Comparison of ENCODE assay signal across 8 mouse cellular contexts in genomic region chr19:32758793-32759161, GRCm38 (mm10). TPM values are rescaled to one million over a fixed set of nuclear protein-coding genes. Genes with fewer than 3 reads are reported as not detected.
A peak's percentile ranks its signal among the peaks of the same experiment; 100 is the strongest.
DNase-seq lines count a peak whose midpoint lies in the region; ATAC-seq and TF ChIP-seq lines count a peak whose summit lies in the region.

No protein-coding gene starts in this region.

- peaks cover 28% of the 10 kb centered on the region for H3K4me1 ChIP-seq in kidney, embryonic 16.5 days (ENCODE audit: insufficient read depth, low read length)
- H3K4me1 ChIP-seq in bone marrow, adult 2 months (ENCODE audit: control insufficient read depth, insufficient read depth, low read length): no peaks in the 10 kb centered on the region
- H3K4me1 ChIP-seq in hindbrain, embryonic 14.5 days (replicated peaks; ENCODE audit: control insufficient read depth, insufficient read depth, low read length): peaks cover 39% of the 10 kb centered on the region
- H3K4me1 ChIP-seq in midbrain, embryonic 16.5 days (ENCODE audit: control insufficient read depth, insufficient read depth, low read length): peaks cover 31% of the 10 kb centered on the region

- WGBS in kidney, embryonic 16.5 days: under 1% methylated on average over 11 of the region's 11 CpGs
- under 1% methylated on average over 11 of the region's 11 CpGs for WGBS in bone marrow, adult 2 months
- WGBS in hindbrain, embryonic 14.5 days: under 1% methylated on average over 11 of the region's 11 CpGs
- WGBS in midbrain, embryonic 16.5 days: under 1% methylated on average over 11 of the region's 11 CpGs

- H3K9ac ChIP-seq in kidney, embryonic 16.5 days (replicated peaks; ENCODE audit: low read length): peak overlapping the region; percentile 99
- H3K9ac ChIP-seq in hindbrain, embryonic 14.5 days: peak overlapping the region; percentile 97
- H3K9ac ChIP-seq in midbrain, embryonic 16.5 days (ENCODE audit: low read depth, low read length): peak overlapping the region; percentile 98

- H3K9me3 ChIP-seq in kidney, embryonic 16.5 days (ENCODE audit: low read length): no peaks in the 10 kb centered on the region
- H3K9me3 ChIP-seq in hindbrain, embryonic 14.5 days (ENCODE audit: control insufficient read depth, low read length): no peaks in the 10 kb centered on the region
- H3K9me3 ChIP-seq in midbrain, embryonic 16.5 days (replicated peaks; ENCODE audit: control insufficient read depth, low read length, poor library complexity, severe bottlenecking): no peaks in the 10 kb centered on the region

- no peak for TF ChIP-seq POLR2A in bone marrow, adult 2 months (IDR thresholded peaks at IDR 0.05; ENCODE audit: borderline replicate concordance, control insufficient read depth, low read depth, low read length)

- no peaks in the 10 kb centered on the region for H3K27me3 ChIP-seq in kidney, embryonic 16.5 days (ENCODE audit: insufficient read depth, low read length)
- H3K27me3 ChIP-seq in hindbrain, embryonic 14.5 days (ENCODE audit: control insufficient read depth, insufficient read depth, low read length): no peaks in the 10 kb centered on the region
- H3K27me3 ChIP-seq in midbrain, embryonic 16.5 days (ENCODE audit: control insufficient read depth, insufficient read depth, low read depth, low read length): no peaks in the 10 kb centered on the region

- DNase-seq in kidney, postnatal 10 days: no peak
- no peak for DNase-seq in hindbrain, embryonic 14.5 days (ENCODE audit: low spot score)
- no peak for DNase-seq in left cerebral cortex, postnatal 10 days (ENCODE audit: extremely low spot score in 1 of 2, low spot score in 2 of 2)
- no peak for DNase-seq in layer of hippocampus, adult 8-10 months (ENCODE audit: low spot score in 2 of 2)
- no peak for DNase-seq in thymus, postnatal 36 days

- intact Hi-C loops in left cerebral cortex, postnatal 10 days (cut with DNase I): loop anchor here (5.0 to 10.0 kb wide), 3 partner anchors 199 to 606 kb away; no protein-coding TSS in a partner anchor

- no peaks in the 10 kb centered on the region for H3K36me3 ChIP-seq in kidney, embryonic 16.5 days (ENCODE audit: insufficient read depth, low read length)
- H3K36me3 ChIP-seq in hindbrain, embryonic 14.5 days (replicated peaks; ENCODE audit: control insufficient read depth, insufficient read depth): no peaks in the 10 kb centered on the region
- H3K36me3 ChIP-seq in midbrain, embryonic 16.5 days (ENCODE audit: control insufficient read depth, insufficient read depth, low read length): no peaks in the 10 kb centered on the region

- TF ChIP-seq CTCF in bone marrow, adult 2 months (IDR thresholded peaks at IDR 0.05; ENCODE audit: control insufficient read depth, insufficient read depth, low read length): no peak

- H3K4me2 ChIP-seq in kidney, embryonic 16.5 days (replicated peaks; ENCODE audit: low read depth, low read length): peak overlapping the region; percentile 85
- H3K4me2 ChIP-seq in hindbrain, embryonic 14.5 days (replicated peaks): peak overlapping the region; percentile 99
- peak overlapping the region; percentile 63 for H3K4me2 ChIP-seq in midbrain, embryonic 16.5 days (ENCODE audit: low read length)

- peak overlapping the region; percentile 100; the same call in 1 of the 2 replicates for H3K27ac ChIP-seq in kidney, embryonic 16.5 days (ENCODE audit: low read length)
- H3K27ac ChIP-seq in bone marrow, adult 2 months (ENCODE audit: control insufficient read depth, insufficient read depth, low read depth, low read length, poor library complexity): no peak overlapping the region
- H3K27ac ChIP-seq in hindbrain, embryonic 14.5 days: peak overlapping the region; percentile 98
- H3K27ac ChIP-seq in midbrain, embryonic 16.5 days (ENCODE audit: low read length): peak overlapping the region; percentile 99

- ATAC-seq in kidney, embryonic 16.5 days (ENCODE audit: low FRiP score, low TSS enrichment): no peak
- ATAC-seq in hindbrain, embryonic 14.5 days (ENCODE audit: low FRiP score): no peak
- ATAC-seq in midbrain, embryonic 16.5 days: no peak

- H3K4me3 ChIP-seq in kidney, embryonic 16.5 days (ENCODE audit: low read length): peak overlapping the region; percentile 99
- peak overlapping the region; percentile 76 for H3K4me3 ChIP-seq in bone marrow, adult 2 months (replicated peaks; ENCODE audit: control insufficient read depth, low read depth, low read length)
- H3K4me3 ChIP-seq in hindbrain, embryonic 14.5 days (replicated peaks; ENCODE audit: low read length): peak overlapping the region; percentile 92
- peak overlapping the region; percentile 69 for H3K4me3 ChIP-seq in midbrain, embryonic 16.5 days (ENCODE audit: low read depth, low read length)

RNA-seq across cellular contexts. Expression of gene Pten, which starts 1.5 kb away (rescaled TPM):
- polyA plus RNA-seq in kidney, embryonic 16.5 days (2015; fragmentation: Nextera tagmentation; extraction: Ambion mirVana): 6.5 and 7.8 TPM in 2 replicates
- 14.0 and 24.9 TPM in 2 replicates for polyA plus RNA-seq in bone marrow, adult 2 months (2011; ENCODE audit: insufficient read depth, insufficient read length, low replicate concordance, missing spikeins)
- polyA plus RNA-seq in hindbrain, embryonic 14.5 days (2014; fragmentation: Nextera tagmentation; extraction: Ambion mirVana): 21.8 and 22.8 TPM in 2 replicates
- 12.0 TPM in 2 replicates for polyA plus RNA-seq in midbrain, embryonic 16.5 days (2015; fragmentation: Nextera tagmentation; extraction: Ambion mirVana)
- 100 to 1,000 TPM; 156 to 162 TPM for total RNA-seq in left cerebral cortex, postnatal 10 days (2021)
- 100 to 1,000 TPM; 105 to 119 (median 113) TPM for total RNA-seq in layer of hippocampus, adult 8-10 months (2022)

RNA-seq across cellular contexts. Expression of gene Atad1, which starts 19.2 kb away (rescaled TPM):
- polyA plus RNA-seq in kidney, embryonic 16.5 days (2015; fragmentation: Nextera tagmentation; extraction: Ambion mirVana): 88.0 and 90.3 TPM in 2 replicates
- polyA plus RNA-seq in bone marrow, adult 2 months (2011; ENCODE audit: insufficient read depth, insufficient read length, low replicate concordance, missing spikeins): 10.7 and 12.5 TPM in 2 replicates
- polyA plus RNA-seq in hindbrain, embryonic 14.5 days (2014; fragmentation: Nextera tagmentation; extraction: Ambion mirVana): 128 and 144 TPM in 2 replicates
- 116 and 120 TPM in 2 replicates for polyA plus RNA-seq in midbrain, embryonic 16.5 days (2015; fragmentation: Nextera tagmentation; extraction: Ambion mirVana)
- 100 to 1,000 TPM; 111 to 124 TPM for total RNA-seq in left cerebral cortex, postnatal 10 days (2021)
- total RNA-seq in layer of hippocampus, adult 8-10 months (2022): 100 to 1,000 TPM in 1 of 4 experiments, 10 to 100 TPM in 3; 89.9 to 100 (median 92.7) TPM
